Mouse (Mus musculus) embryo, embryonic 10 days (tissue): ENCODE measurements around the gene Dcn.

Experiments
- DNase-seq: peaks from one replicate; pipeline ENCODE4 v3.0.0-alpha.2; 2015; ENCODE audit warnings: low spot score

Dcn gene

DNA sequence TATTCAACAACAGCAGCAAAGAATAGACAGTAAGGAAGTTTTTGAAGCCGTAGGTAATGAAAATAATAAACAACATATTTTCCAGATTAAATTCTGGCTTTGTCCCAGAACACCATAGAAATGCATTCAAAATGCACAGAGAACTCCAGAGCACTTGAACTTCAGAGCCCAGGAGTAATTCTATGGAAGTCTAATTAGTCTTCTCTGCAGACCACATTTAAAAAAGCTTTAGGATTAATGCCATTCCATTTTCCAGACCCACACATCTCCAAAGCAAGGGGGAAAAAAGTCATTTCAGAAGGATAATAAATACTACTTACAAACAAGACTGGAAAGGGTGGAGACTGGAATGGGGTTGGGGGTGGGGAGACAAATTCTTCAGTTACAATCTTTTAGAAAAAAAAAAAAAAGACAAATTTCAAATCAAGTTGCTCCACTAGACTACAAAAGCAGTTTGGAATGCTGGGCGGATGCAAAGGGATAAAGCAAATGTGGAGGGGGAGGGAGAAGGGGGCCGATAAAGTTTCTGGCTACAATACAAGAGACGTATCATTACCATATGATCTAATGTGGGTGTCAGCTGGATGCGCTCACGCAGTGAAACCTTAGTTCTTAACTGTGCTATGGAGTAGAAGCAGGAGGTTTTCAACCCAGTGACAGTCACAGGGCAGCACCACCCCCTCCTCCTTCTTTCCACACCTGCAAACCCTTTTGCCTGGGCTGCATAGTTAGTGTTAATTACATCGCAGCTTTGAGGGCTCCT is at the start of gene Dcn:
TSS of gene Dcn (plus strand) at position 606 of the 763 bp plus-strand sequence.
- peak; percentile 56 for DNase-seq

GRCm38 (mm10) chr10:97436662-97437061 is 42.7 kb upstream of the Dcn start:
- DNase-seq, result peak; percentile 11

DNA sequence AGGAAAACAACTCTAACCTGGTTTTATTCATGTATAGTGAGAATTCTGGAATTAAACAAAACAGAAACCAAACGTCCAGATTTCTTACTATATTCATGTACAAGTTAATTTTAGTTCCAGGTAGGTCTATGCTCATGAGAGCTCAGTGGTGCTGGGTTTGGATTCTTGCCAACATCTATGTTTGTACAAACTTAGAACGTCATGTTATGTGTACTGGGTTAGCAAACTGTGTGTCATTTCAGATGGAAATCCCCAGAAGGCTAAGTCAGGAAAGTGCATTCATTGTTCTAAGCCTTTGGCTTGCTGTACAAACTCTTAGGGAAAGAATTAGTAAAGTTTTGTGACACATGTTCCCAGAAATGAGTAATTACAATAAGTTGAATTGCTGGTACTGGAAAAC is 37.1 kb upstream of the Dcn start:
- no peak for DNase-seq

DNA sequence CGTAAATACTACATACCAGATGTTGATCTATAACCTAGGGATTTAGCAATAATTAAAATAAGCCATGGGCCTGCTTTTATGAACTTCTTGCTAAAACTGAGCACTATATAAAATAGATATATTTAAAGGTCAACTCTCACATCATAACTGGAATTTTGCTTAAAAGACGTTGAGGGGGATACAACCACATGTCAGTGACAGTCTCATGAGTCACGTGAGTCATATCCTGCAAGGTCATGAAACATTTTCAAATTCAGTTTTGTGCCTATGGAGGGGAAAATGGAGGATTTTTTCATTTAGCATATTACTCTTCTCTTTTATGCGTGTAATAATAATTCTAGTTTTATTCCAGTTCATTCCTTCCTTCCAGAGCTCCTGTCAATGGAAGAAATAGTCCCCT is 32.9 kb upstream of the Dcn start:
- DNase-seq, result no peak

- DNase-seq, result no peak
These were observed 26.5 kb upstream of the Dcn start for GRCm38 (mm10) chr10:97452886-97453285.

- no peak for DNase-seq
These were observed 25.9 kb upstream of the Dcn start for GRCm38 (mm10) chr10:97453529-97453928.

GRCm38 (mm10) chr10:97456993-97457392 is 22.4 kb upstream of the Dcn start:
- DNase-seq, result no peak

- no peak for DNase-seq
These were observed 12.6 kb upstream of the Dcn start for GRCm38 (mm10) chr10:97466818-97467217.

- no peak for DNase-seq
These were observed 9.8 kb upstream of the Dcn start for GRCm38 (mm10) chr10:97469411-97470140.

DNA sequence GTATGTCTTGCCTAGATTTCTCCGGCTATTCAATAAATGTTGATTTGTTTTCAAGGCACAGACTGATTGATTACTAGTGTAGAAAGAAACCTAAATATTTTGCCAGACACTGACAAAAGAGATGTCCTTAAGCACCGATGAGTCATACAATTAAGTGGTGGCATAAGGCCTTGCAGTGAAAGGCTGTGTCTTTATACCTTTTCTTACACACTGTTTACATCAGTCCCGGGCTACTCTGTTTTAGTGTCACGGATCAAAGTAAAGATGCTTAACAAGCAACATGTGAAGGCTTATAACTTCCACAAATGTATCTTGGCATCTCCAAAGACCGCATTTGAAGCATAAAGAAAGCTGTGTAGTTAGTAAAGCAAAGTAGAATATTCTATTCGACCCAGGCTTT is 3.9 kb upstream of the Dcn start:
- no peak for DNase-seq

GRCm38 (mm10) chr10:97478259-97478658 is 1.1 kb upstream of the Dcn start:
- DNase-seq, result no peak

- DNase-seq, result no peak
These were observed 2.7 kb downstream of the Dcn start for GRCm38 (mm10) chr10:97482150-97482549.

DNA sequence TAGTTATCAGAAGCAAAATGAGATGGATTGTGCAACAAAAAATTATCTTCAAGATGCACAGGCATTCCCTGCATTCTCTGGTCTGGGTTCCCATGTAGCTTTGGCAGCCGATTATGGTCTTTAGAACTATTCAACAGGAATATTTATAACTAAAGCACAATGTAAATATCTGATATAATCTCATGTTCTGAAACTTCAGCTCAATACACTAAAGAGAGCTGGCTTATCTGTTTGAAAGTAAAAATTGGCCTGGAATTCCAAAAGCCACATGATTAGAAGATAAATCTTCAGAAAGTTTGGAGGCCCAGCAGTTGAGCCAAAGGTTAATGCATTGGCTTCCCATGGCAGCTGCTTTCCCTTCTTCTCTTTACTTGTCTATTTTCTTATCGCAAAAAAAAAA is 4.6 kb downstream of the Dcn start:
- no peak for DNase-seq

DNA sequence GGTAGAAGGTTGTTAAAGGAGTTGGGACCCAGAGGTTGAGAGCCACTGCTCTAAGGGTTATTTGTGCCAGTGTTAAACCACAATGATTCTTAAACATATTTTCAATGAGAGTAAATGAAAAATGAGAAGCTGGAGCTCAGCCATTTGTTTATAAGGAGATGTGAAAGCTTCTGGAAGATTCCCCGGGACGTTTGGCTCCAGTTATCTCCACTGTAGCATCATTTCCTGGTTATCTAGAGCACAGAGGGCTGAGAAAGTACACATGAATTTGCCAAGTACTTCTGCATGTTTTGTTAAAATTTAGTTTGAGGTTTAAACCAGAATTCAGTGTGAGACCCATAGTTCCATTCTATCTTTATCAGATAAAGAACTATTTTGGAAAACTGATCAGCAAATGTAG is 5.7 kb downstream of the Dcn start:
- no peak for DNase-seq

DNA sequence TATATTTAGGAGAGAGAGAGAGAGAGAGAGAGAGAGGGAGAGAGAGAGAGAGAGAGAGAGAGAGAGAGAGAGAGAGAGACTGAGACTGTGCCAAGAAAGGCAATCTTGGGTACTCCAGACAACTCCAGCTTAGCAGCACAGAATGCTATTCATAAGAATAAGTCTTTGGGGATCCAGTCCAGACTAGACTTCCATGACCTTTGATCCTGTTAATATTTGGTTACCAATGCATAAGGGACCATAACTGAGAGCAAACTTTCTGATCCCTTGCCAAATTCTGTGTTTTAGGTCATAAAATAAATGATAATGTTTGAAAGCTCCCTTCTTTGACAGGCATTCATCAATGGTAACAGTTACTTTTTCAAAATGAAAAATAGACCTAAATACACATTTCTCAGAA is 6.7 kb downstream of the Dcn start:
- DNase-seq, result no peak

DNA sequence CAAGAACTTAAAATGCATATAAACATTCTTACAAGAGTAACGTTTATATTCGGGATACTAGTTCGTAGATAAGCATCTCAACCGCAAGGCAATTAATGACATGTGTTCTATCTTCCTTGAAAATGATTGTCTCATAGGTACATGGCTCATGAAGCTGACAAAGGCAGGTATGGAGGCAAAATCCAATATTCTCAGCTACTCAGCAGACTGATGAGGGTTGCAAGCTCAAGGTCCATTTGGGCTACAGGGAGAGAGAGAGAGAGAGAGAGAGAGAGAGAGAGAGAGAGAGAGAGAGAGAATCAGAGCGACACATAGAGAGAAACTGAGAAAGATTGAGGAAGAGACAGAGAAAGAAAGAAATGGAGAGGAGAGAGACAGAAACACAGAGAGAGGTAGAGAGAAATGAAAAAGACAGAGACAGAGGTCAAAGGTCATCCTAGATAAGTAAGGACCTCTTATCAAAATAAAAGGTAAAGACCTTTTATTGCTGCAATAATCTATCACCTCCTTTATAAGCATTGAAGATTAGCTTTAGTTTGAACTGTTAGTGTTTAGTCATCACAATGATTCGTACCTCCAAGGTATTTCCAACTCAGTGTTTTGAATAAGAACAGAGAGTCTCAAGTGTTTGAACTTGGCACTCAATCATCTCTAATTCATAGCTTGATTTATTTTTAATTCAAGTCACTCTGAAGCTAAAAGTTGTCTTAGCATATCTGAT is 8.0 kb downstream of the Dcn start:
- no peak for DNase-seq

GRCm38 (mm10) chr10:97492367-97492980 is 13.1 kb downstream of the Dcn start:
- no peak for DNase-seq

DNA sequence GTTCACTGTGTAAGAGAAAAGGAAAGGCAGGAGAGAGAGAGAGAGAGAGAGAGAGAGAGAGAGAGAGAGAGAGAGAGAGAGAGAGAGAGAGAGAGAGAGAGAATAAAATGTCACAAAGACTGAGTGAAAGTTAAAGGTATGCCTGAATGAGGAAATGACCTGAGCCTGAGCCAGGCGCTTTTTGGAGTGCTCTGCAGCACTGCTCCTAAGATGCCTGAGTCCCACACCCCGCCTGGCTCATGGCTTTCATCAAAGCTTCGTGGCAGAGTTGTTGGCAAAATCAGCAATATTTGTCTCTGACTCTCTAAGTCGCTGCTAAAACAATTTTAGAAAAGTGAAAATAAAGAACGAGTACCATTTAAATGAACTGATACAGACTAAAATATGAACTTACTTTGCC is 18.2 kb downstream of the Dcn start:
- no peak for DNase-seq

DNA sequence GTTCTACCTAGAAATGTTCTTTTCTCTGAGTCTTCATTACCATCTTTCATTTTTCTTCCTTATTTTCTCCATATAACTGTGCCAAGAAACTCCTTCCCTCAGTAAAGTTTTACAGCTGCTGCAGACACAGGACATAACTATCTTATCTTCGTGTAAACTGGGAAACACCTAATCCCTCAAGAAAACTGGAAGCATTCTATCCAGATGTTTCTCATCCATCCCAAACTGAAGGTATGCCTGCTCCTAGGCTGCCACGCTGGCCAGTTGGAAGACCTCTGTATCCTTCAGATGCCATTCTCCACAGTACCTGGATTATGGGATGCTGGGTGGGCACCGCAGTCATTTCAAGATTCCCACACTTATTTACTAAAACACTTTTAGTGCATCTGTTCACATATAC is 44.0 kb downstream of the Dcn start:
- DNase-seq, result no peak

DNA sequence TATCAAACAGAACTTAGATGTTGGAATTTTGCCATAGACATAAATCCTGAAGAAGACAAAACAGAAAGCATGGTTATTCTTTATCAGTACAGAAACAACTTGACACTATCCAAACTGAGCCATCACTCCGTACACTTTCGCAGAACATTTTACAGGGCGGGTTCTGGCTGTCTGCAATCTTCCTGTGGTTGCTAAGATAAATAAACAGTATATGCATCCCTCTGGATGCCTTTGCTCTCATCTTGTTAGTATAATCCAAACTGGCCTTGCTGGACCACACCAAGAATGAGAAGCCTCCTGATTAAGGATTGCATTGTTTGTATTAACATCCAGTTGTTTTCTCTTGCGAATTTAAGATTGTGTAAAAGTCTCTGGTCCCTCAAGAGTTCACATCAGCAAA is 56.3 kb downstream of the Dcn start:
- DNase-seq, result no peak

DNA sequence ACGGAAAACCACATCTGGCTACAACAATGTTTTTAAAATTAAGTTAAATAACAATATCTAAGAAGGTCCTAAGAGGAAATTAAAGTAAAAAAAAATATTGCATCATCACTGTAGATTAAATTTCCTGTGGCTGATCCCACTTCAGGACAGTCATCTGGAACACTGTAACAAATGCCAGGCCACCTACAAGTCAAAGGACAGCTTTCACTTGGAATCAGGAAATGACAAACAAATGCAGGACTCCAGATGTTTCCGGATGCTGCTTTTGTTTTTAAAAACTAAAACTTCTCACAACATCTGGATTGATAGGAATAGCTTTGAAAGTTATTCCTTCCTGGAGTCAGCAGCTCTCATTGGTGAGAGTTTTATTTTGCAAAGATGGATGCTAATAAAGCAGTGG is 57.5 kb downstream of the Dcn start:
- DNase-seq, result peak; percentile 27

DNA sequence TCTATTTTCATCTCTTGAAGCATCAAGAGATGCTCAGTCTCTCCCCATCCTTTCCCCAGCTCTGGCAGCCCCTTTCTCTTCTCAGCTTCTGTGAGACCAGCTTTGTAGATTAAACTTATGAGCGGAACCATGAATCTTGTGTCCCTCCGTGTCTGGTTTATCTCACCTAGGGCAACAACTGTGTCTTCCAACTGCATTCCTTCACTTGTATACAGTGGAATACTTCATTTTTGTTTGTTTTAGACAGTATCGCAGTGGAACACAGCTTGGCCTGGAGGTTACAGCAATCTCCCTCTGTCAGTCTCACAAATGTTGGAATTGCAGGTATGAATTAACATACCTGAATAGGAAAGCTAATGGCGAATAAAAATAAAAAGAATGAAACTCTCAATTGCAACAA is 58.8 kb downstream of the Dcn start:
- no peak for DNase-seq

DNA sequence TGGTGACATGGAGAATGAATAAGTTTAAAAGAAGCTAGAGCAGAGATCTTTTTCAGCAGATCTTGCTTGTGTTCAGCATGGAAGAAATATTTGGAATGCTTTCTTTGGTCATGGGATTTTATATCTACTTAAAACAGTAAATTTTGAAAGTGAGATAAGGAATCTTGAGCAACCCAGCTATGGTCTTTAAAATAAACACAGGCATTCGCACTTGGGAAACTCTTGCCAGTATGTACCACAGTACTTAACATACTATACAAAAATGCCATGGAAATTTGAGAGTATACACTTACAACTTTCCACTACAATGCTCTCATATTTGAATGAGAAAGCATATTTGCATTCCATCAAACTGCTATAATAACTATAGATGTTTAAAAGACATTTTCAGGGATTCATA is 68.3 kb downstream of the Dcn start:
- DNase-seq, result no peak
